Mouse (Mus musculus): ENCODE data around the gene Plcb3. TPM values are rescaled to one million over a fixed set of nuclear protein-coding genes. Genes with fewer than 3 reads are reported as not detected.

Gene Plcb3
- 1.5 TPM for polyA plus RNA-seq (2014; fragmentation: Illumina TruSeq; extraction: RNeasy Lipid Tissue Mini Kit (QIAGEN cat#74804); ENCODE audit: low read depth, low replicate concordance)

GRCm38 (mm10) chr19:6975537-6976521 lies at the start of gene Plcb3:
TSS of gene Plcb3 (minus strand) at chr19:6976470.

GRCm38 (mm10) chr19:7019191-7019590 lies 42.9 kb upstream of the Plcb3 start, which contains the start of gene Fermt3:
TSS of gene Fermt3 (minus strand) at chr19:7019469.

GRCm38 (mm10) chr19:6996006-6996405 lies 19.7 kb upstream of the Plcb3 start, which contains the start of the genes Nudt22 and Trpt1:
TSS of gene Nudt22 (minus strand) at chr19:6996117.
TSS of gene Trpt1 (plus strand) at chr19:6996131.

GRCm38 (mm10) chr19:6992011-6992858 lies 16.0 kb upstream of the Plcb3 start, which contains the start of gene Dnajc4:
TSS of gene Dnajc4 (minus strand) at chr19:6992572.

GRCm38 (mm10) chr19:6987061-6987903 lies 11.0 kb upstream of the Plcb3 start, which contains the start of gene Vegfb:
TSS of gene Vegfb (minus strand) at chr19:6987651.

GRCm38 (mm10) chr19:6980381-6981093 lies 4.3 kb upstream of the Plcb3 start, which contains the start of gene Fkbp2:
TSS of gene Fkbp2 (minus strand) at chr19:6980501.

GRCm38 (mm10) chr19:6974211-6975205 lies 1.8 kb downstream of the Plcb3 start, which contains the start of gene Ppp1r14b:
TSS of gene Ppp1r14b (plus strand) at chr19:6974968.

GRCm38 (mm10) chr19:6942249-6942691 lies 34.0 kb downstream of the Plcb3 start, which contains the start of gene Gpr137:
TSS of gene Gpr137 (minus strand) at chr19:6942480.

GRCm38 (mm10) chr19:6941372-6942248 lies 34.7 kb downstream of the Plcb3 start, which contains the start of gene Bad:
TSS of gene Bad (plus strand) at chr19:6941861.

GRCm38 (mm10) chr19:6934195-6934977 lies 41.9 kb downstream of the Plcb3 start, which contains the start of gene Kcnk4:
TSS of gene Kcnk4 (minus strand) at chr19:6934515.

GRCm38 (mm10) chr19:6925307-6925573 lies 51.0 kb downstream of the Plcb3 start, which contains the start of gene Catsperz:
TSS of gene Catsperz (minus strand) at chr19:6925380.

GRCm38 (mm10) chr19:6921647-6922567 lies 54.4 kb downstream of the Plcb3 start, which contains the start of gene Esrra:
TSS of gene Esrra (minus strand) at chr19:6921813.

GRCm38 (mm10) chr19:6909507-6910289 lies 66.6 kb downstream of the Plcb3 start, which contains the start of the genes Trmt112 and Prdx5:
TSS of gene Trmt112 (plus strand) at chr19:6909698.
TSS of gene Prdx5 (minus strand) at chr19:6910106.

All from testis, adult 10 weeks (tissue).